Mouse (Mus musculus) heart, embryonic 10.5 days (tissue): ENCODE data around the gene Tpbgl. TPM values are rescaled to one million over a fixed set of nuclear protein-coding genes. Genes with fewer than 3 reads are reported as not detected.

Experiments
- DNase-seq: peaks from one replicate; pipeline ENCODE4 v3.0.0-alpha.2; 2017; ENCODE audit warnings: low spot score
- H3K27ac ChIP-seq: fragments of 300-500 bp; sonication (generic); 2 replicates; pipeline ENCODE4 v1.5.1; 2016; ENCODE audit warnings: mild to moderate bottlenecking
- H3K27me3 ChIP-seq: fragments of 300-500 bp; sonication (generic); 2 replicates; pipeline ENCODE4 v1.6.1; 2016; ENCODE audit warnings: mild to moderate bottlenecking; ENCODE audit not compliant: poor library complexity, insufficient read depth, severe bottlenecking
- H3K36me3 ChIP-seq: fragments of 300-500 bp; sonication (generic); 2 replicates; pipeline ENCODE4 v1.6.1; 2016; ENCODE audit warnings: mild to moderate bottlenecking, moderate library complexity
- H3K4me1 ChIP-seq: fragments of 300-500 bp; sonication (generic); 2 replicates; pipeline ENCODE4 v1.6.1; 2016; ENCODE audit warnings: mild to moderate bottlenecking
- H3K4me3 ChIP-seq: fragments of 300-500 bp; sonication (generic); 2 replicates; pipeline ENCODE4 v1.5.1; 2016; ENCODE audit warnings: mild to moderate bottlenecking, moderate library complexity
- H3K9me3 ChIP-seq: fragments of 300-500 bp; sonication (generic); 2 replicates; pipeline ENCODE4 v1.6.1; 2016; ENCODE audit warnings: mild to moderate bottlenecking, moderate library complexity
- WGBS: fragments of 180-500 bp; shearing (Covaris S2); methylation state at CpG from one replicate; pipeline ENCODE4 v1.1.7; 2016; 5-methylcytosine and 5-hydroxymethylcytosine counted together
- polyA plus RNA-seq: library from polyadenylated mRNA; unstranded; fragments of >200 nt; fragmentation: Nextera tagmentation; extraction: Ambion mirVana; gene quantifications from 2 replicates; pipeline ENCODE4 v1.2.1, GENCODE M21; 2016

The Tpbgl gene
- 0.89 and 1.2 TPM in 2 replicates for polyA plus RNA-seq

- Histone ChIP-seq H3K36me3 (no peaks in the 10 kb centered on the region), H3K27ac (peak within 1 kb of the TSS; percentile 52; the same call in 1 of the 2 replicates), H3K9me3 (no peaks in the 10 kb centered on the region), H3K27me3 (peaks cover 100% of the 10 kb centered on the region), H3K4me1 (peaks cover 23% of the 10 kb centered on the region), H3K4me3 (peak within 1 kb of the TSS; percentile 68)
- WGBS: under 1% methylated on average over 83 of the region's 83 CpGs
- no peak for DNase-seq
Measured at GRCm38 (mm10) chr7:99626376-99627270, at the start of gene Tpbgl. Gene Tpbgl, minus strand, starts transcription at chr7:99627103.

GRCm38 (mm10) chr7:99674890-99675289, 48.0 kb upstream of the Tpbgl start:
- Histone ChIP-seq H3K4me1 (peaks cover 8% of the 10 kb centered on the region; the same call in 1 of the 2 replicates), H3K27me3 (peaks cover 3% of the 10 kb centered on the region; the same call in 1 of the 2 replicates), H3K9me3 (no peaks in the 10 kb centered on the region), H3K4me3 (no peak overlapping the region), H3K36me3 (no peaks in the 10 kb centered on the region), H3K27ac (no peak overlapping the region)
- DNase-seq: no peak
- WGBS: 67% methylated on average over 3 of the region's 3 CpGs

GRCm38 (mm10) chr7:99674209-99674608, 47.3 kb upstream of the Tpbgl start:
- H3K9me3 ChIP-seq: no peaks in the 10 kb centered on the region
- H3K36me3 ChIP-seq: no peaks in the 10 kb centered on the region
- H3K4me3 ChIP-seq: no peak overlapping the region
- no peak overlapping the region for H3K27ac ChIP-seq
- 65% methylated on average over 5 of the region's 5 CpGs for WGBS
- H3K4me1 ChIP-seq: peaks cover 12% of the 10 kb centered on the region
- H3K27me3 ChIP-seq: peaks cover 6% of the 10 kb centered on the region; the same call in 1 of the 2 replicates
- DNase-seq: no peak

- no peak overlapping the region for H3K4me3 ChIP-seq
- no peak for DNase-seq
- no peaks in the 10 kb centered on the region for H3K9me3 ChIP-seq
- 74% methylated on average over 8 of the region's 8 CpGs for WGBS
- H3K27ac ChIP-seq: no peak overlapping the region
- H3K27me3 ChIP-seq: peaks cover 5% of the 10 kb centered on the region; the same call in 1 of the 2 replicates
- H3K36me3 ChIP-seq: no peaks in the 10 kb centered on the region
- H3K4me1 ChIP-seq: peaks cover 21% of the 10 kb centered on the region
Measured at GRCm38 (mm10) chr7:99673188-99673587, 46.3 kb upstream of the Tpbgl start.

- H3K4me1 ChIP-seq: peaks cover 21% of the 10 kb centered on the region
- no peak for DNase-seq
- H3K4me3 ChIP-seq: no peak overlapping the region
- no peaks in the 10 kb centered on the region for H3K36me3 ChIP-seq
- no peaks in the 10 kb centered on the region for H3K9me3 ChIP-seq
- WGBS: 60% methylated on average over 9 of the region's 9 CpGs
- H3K27ac ChIP-seq: no peak overlapping the region
- H3K27me3 ChIP-seq: peaks cover 15% of the 10 kb centered on the region
Measured at GRCm38 (mm10) chr7:99671544-99672435, 44.9 kb upstream of the Tpbgl start.

GRCm38 (mm10) chr7:99670915-99671314, 44.0 kb upstream of the Tpbgl start:
- no peaks in the 10 kb centered on the region for H3K9me3 ChIP-seq
- no peaks in the 10 kb centered on the region for H3K36me3 ChIP-seq
- H3K4me1 ChIP-seq: peaks cover 21% of the 10 kb centered on the region
- H3K27me3 ChIP-seq: peaks cover 22% of the 10 kb centered on the region
- no peak overlapping the region for H3K4me3 ChIP-seq
- WGBS: 72% methylated on average over 4 of the region's 4 CpGs
- H3K27ac ChIP-seq: no peak overlapping the region
- no peak for DNase-seq

- no peak for DNase-seq
Measured at GRCm38 (mm10) chr7:99668802-99669201, 41.9 kb upstream of the Tpbgl start.

GRCm38 (mm10) chr7:99667096-99667495, 40.2 kb upstream of the Tpbgl start:
- 92% methylated on average over 16 of the region's 16 CpGs for WGBS
- H3K4me1 ChIP-seq: peaks cover 25% of the 10 kb centered on the region

More at GRCm38 (mm10) chr7:99668802-99669201, 41.9 kb upstream of the Tpbgl start:
- H3K9me3 ChIP-seq: no peaks in the 10 kb centered on the region
- 16% methylated on average over 4 of the region's 4 CpGs for WGBS
- H3K4me1 ChIP-seq: peaks cover 31% of the 10 kb centered on the region
- peak overlapping the region; percentile 49 for H3K27ac ChIP-seq
- peaks cover 25% of the 10 kb centered on the region for H3K27me3 ChIP-seq
- no peaks in the 10 kb centered on the region for H3K36me3 ChIP-seq
- H3K4me3 ChIP-seq: no peak overlapping the region

GRCm38 (mm10) chr7:99665731-99666452, 39.0 kb upstream of the Tpbgl start:
- WGBS: 89% methylated on average over 10 of the region's 10 CpGs
- no peaks in the 10 kb centered on the region for H3K36me3 ChIP-seq
- H3K4me1 ChIP-seq: peaks cover 25% of the 10 kb centered on the region
- no peak for DNase-seq
- no peaks in the 10 kb centered on the region for H3K9me3 ChIP-seq
- no peak overlapping the region for H3K4me3 ChIP-seq
- no peak overlapping the region for H3K27ac ChIP-seq
- peaks cover 35% of the 10 kb centered on the region for H3K27me3 ChIP-seq

More at GRCm38 (mm10) chr7:99667096-99667495, 40.2 kb upstream of the Tpbgl start:
- Histone ChIP-seq H3K4me3 (no peak overlapping the region), H3K9me3 (no peaks in the 10 kb centered on the region), H3K27me3 (peaks cover 29% of the 10 kb centered on the region), H3K36me3 (no peaks in the 10 kb centered on the region), H3K27ac (no peak overlapping the region)
- DNase-seq: no peak

- Histone ChIP-seq H3K36me3 (no peaks in the 10 kb centered on the region), H3K27ac (no peak overlapping the region), H3K27me3 (peaks cover 45% of the 10 kb centered on the region), H3K4me3 (no peak overlapping the region), H3K4me1 (peaks cover 25% of the 10 kb centered on the region), H3K9me3 (no peaks in the 10 kb centered on the region)
- 52% methylated on average over 11 of the region's 11 CpGs for WGBS
- no peak for DNase-seq
Measured at GRCm38 (mm10) chr7:99664571-99665485, 37.9 kb upstream of the Tpbgl start.

- no peaks in the 10 kb centered on the region for H3K36me3 ChIP-seq
- no peak for DNase-seq
- no peaks in the 10 kb centered on the region for H3K9me3 ChIP-seq
- WGBS: 79% methylated on average over 9 of the region's 9 CpGs
- peaks cover 16% of the 10 kb centered on the region for H3K4me1 ChIP-seq
- no peak overlapping the region for H3K4me3 ChIP-seq
- H3K27me3 ChIP-seq: peaks cover 54% of the 10 kb centered on the region
- no peak overlapping the region for H3K27ac ChIP-seq
Measured at GRCm38 (mm10) chr7:99663507-99664220, 36.8 kb upstream of the Tpbgl start.
